Mouse (Mus musculus) stomach, postnatal 0 days (tissue): ENCODE data around the gene Slc22a7.

ENCODE experiments used
- CTCF ChIP-seq: IDR thresholded peaks from 2 replicates; pipeline ENCODE4 v1.5.1; 2016; ENCODE audit warnings: antibody characterized with exemption, low read depth, mild to moderate bottlenecking, moderate library complexity
- EP300 ChIP-seq: optimal IDR thresholded peaks from 2 replicates; pipeline ENCODE3; 2016; ENCODE audit warnings: antibody characterized with exemption

- TF ChIP-seq EP300 (no peak), CTCF (no peak)
Observed at GRCm38 (mm10) chr17:46487431-46487830, 49.2 kb upstream of the Slc22a7 start, which contains the start of gene Ttbk1.
